Mouse (Mus musculus): ENCODE measurements around the gene Grk6. TPM values are rescaled to one million over a fixed set of nuclear protein-coding genes. Genes with fewer than 3 reads are reported as not detected.
A peak's percentile ranks its signal among the peaks of the same experiment; 100 is the strongest.

Gene Grk6
- polyA plus RNA-seq, 1 experiment, result 8.4 TPM

DNA sequence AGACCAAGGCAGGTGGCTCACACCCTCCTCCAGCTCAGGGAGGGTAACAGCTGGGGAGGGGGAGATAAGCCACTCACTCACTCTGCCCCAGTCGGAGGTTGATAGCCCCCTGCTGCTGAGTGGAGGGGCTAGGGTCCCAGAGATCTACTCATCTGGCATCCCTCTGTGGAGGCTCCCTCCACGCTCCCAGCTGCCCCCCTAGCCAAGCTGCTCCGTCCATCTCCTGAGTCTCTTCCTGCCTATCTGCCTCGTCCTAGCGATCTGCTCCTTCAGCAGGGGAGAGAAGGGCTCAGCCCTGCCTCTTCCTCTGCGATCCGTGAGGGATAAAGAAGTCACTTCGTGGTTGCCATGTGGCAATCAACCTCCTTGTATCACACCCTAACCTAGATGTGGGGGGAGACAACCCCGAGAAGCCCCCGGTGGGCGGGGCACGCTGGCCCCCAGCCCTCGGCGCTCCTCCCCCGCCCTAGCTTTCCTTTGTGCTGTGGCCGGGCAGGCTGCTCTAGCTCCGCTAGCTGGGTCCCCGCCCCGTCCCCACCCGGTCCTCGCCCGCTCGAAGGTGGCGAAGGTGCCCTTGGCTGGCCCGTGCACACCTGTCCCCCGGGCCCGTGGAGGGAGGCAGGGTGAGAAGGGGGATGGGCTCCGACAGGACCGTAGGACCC lies 42.2 kb downstream of the Grk6 start:
- H3K4me3 ChIP-seq (ENCODE audit: control insufficient read depth, low read depth, low read length), result peak overlapping the region; percentile 84
- H3K36me3 ChIP-seq (ENCODE audit: control insufficient read depth, insufficient read depth, low read length), result no peaks in the 10 kb centered on the region
- H3K27me3 ChIP-seq (ENCODE audit: control insufficient read depth, insufficient read depth, low read length), result no peaks in the 10 kb centered on the region; the same call in none of the 2 replicates
- peaks cover 38% of the 10 kb centered on the region for H3K4me1 ChIP-seq (ENCODE audit: control insufficient read depth, insufficient read depth, low read length)
- TF ChIP-seq POLR2A (IDR thresholded peaks at IDR 0.05; ENCODE audit: control insufficient read depth, low read depth, low read length), result 0 out of 2 replicates have a peak, but pooled peaks have one; percentile 12
- TF ChIP-seq CTCF (IDR thresholded peaks at IDR 0.05; ENCODE audit: control insufficient read depth, insufficient read depth, insufficient replicate concordance, low read depth, low read length), result no peak
- H3K27ac ChIP-seq (ENCODE audit: control insufficient read depth, insufficient read depth, low read depth, low read length), result no peak overlapping the region

DNA sequence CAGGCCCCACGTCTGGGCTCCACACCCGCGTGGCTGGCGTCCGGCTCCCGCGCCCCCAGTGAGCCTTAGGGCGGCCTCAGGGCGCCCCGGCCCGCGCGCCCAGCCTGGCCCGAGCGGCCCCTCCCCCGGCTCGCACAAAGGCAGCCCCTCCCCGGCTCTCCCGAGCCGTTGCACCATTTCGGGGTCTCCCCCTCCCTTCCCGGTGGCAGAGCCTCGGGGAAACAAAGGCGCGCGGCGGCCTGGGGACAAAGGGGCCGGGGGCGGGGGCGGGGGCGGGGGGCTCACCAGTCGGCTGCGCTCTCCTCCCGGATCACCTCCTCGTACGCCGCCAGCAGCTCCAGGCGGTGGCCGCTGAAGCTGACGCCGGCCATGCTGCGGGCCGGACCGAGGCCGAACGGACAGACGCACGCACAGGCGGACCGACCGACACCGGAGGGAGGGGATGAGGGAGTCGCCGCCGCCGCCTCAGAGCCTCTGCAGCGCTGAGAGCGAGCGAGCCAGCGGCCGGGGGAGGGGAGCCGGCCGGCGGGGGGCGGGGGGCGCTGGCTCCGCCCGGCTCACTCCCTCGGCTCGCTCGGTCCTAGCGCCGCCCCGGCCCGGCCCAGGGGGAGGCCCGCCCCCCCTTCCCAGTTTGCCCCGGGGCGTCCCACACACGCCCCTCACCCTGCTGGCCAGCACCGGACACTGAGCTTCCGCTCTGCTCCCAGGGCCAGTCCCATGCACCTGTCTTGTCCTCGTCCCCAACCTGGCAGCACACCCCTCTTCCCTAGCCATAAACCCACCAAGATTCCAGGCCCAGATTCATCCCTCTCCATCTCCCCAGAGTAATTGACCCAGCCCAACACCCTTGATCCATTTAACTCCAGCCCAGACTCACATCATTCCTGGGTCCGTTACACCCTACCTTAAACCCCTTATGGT lies 43.0 kb downstream of the Grk6 start, which contains the start of gene Dbn1:
Dbn1 (minus strand) TSS at position 534 of the 921 bp plus-strand sequence.
- Histone ChIP-seq H3K27ac (ENCODE audit: control insufficient read depth, insufficient read depth, low read depth, low read length) (no peak within 1 kb of the TSS), H3K27me3 (ENCODE audit: control insufficient read depth, insufficient read depth, low read length) (no peaks in the 10 kb centered on the region; the same call in none of the 2 replicates), H3K36me3 (ENCODE audit: control insufficient read depth, insufficient read depth, low read length) (no peaks in the 10 kb centered on the region), H3K4me3 (ENCODE audit: control insufficient read depth, low read depth, low read length) (peak within 1 kb of the TSS; percentile 84), H3K4me1 (ENCODE audit: control insufficient read depth, insufficient read depth, low read length) (peaks cover 37% of the 10 kb centered on the region)
- TF ChIP-seq POLR2A (IDR thresholded peaks at IDR 0.05; ENCODE audit: control insufficient read depth, low read depth, low read length) (no peak), CTCF (IDR thresholded peaks at IDR 0.05; ENCODE audit: control insufficient read depth, insufficient read depth, insufficient replicate concordance, low read depth, low read length) (no peak)

DNA sequence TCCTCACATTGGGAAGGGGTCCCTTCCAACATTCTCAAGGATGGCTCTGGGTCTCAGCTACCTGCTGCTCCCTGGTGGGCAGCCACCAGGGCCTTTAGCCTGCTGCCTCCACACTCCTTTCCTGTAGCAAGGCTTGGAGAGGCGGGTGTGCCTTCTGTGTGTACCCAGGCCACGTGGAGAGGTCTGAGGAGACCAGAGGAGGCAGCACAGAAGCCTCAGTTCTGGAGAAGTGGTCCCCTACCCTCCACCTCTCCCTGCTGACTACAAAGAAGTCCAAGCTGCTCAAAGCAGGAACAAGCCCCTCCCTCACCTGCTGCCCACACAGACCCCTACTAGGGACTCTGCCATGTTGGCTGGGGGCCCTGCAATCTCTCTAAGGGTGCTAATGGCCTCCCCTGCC lies 49.4 kb downstream of the Grk6 start:
- H3K4me1 ChIP-seq (ENCODE audit: control insufficient read depth, insufficient read depth, low read length), result peaks cover 16% of the 10 kb centered on the region
- H3K27me3 ChIP-seq (ENCODE audit: control insufficient read depth, insufficient read depth, low read length), result no peaks in the 10 kb centered on the region
- H3K27ac ChIP-seq (ENCODE audit: control insufficient read depth, insufficient read depth, low read depth, low read length), result no peak overlapping the region
- no peak overlapping the region for H3K4me3 ChIP-seq (ENCODE audit: control insufficient read depth, low read depth, low read length)
- no peak for TF ChIP-seq POLR2A (IDR thresholded peaks at IDR 0.05; ENCODE audit: control insufficient read depth, low read depth, low read length)
- no peak for TF ChIP-seq CTCF (IDR thresholded peaks at IDR 0.05; ENCODE audit: control insufficient read depth, insufficient read depth, insufficient replicate concordance, low read depth, low read length)
- H3K36me3 ChIP-seq (ENCODE audit: control insufficient read depth, insufficient read depth, low read length), result no peaks in the 10 kb centered on the region

- H3K27ac ChIP-seq (ENCODE audit: control insufficient read depth, insufficient read depth, low read depth, low read length), result no peak overlapping the region
- peaks cover 16% of the 10 kb centered on the region for H3K4me1 ChIP-seq (ENCODE audit: control insufficient read depth, insufficient read depth, low read length)
- H3K36me3 ChIP-seq (ENCODE audit: control insufficient read depth, insufficient read depth, low read length), result no peaks in the 10 kb centered on the region
- no peaks in the 10 kb centered on the region for H3K27me3 ChIP-seq (ENCODE audit: control insufficient read depth, insufficient read depth, low read length)
- H3K4me3 ChIP-seq (ENCODE audit: control insufficient read depth, low read depth, low read length), result no peak overlapping the region
- TF ChIP-seq CTCF (IDR thresholded peaks at IDR 0.05; ENCODE audit: control insufficient read depth, insufficient read depth, insufficient replicate concordance, low read depth, low read length) (no peak), POLR2A (IDR thresholded peaks at IDR 0.05; ENCODE audit: control insufficient read depth, low read depth, low read length) (no peak)
These were observed 50.2 kb downstream of the Grk6 start for GRCm38 (mm10) chr13:55494883-55495621.

DNA sequence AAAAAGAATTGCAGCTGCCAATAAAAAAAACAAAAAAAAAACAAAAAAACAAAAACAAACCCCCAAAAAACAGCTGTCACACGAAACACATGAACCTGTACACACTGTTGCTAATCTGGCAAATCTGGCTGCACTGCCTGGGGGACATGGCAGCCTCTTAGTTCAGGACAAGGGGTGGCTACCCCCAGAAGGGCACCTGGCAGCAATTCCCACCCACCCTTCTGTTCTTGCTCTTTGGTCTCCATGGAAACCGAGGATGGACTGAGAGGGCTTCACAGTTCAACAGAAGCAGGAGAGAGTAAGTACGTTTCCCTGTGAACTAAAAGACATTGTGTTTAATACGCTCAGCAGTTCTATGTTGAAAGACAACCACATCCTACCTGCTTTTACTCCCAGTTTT lies 50.8 kb downstream of the Grk6 start:
- no peak overlapping the region for H3K27ac ChIP-seq (ENCODE audit: control insufficient read depth, insufficient read depth, low read depth, low read length)
- TF ChIP-seq POLR2A (IDR thresholded peaks at IDR 0.05; ENCODE audit: control insufficient read depth, low read depth, low read length) (no peak), CTCF (IDR thresholded peaks at IDR 0.05; ENCODE audit: control insufficient read depth, insufficient read depth, insufficient replicate concordance, low read depth, low read length) (no peak)
- no peaks in the 10 kb centered on the region for H3K27me3 ChIP-seq (ENCODE audit: control insufficient read depth, insufficient read depth, low read length)
- no peaks in the 10 kb centered on the region for H3K36me3 ChIP-seq (ENCODE audit: control insufficient read depth, insufficient read depth, low read length)
- no peak overlapping the region; the same call in 1 of the 2 replicates for H3K4me3 ChIP-seq (ENCODE audit: control insufficient read depth, low read depth, low read length)
- H3K4me1 ChIP-seq (ENCODE audit: control insufficient read depth, insufficient read depth, low read length), result peaks cover 16% of the 10 kb centered on the region

GRCm38 (mm10) chr13:55496661-55497060 lies 51.8 kb downstream of the Grk6 start:
- no peak overlapping the region for H3K4me3 ChIP-seq (ENCODE audit: control insufficient read depth, low read depth, low read length)
- H3K4me1 ChIP-seq (ENCODE audit: control insufficient read depth, insufficient read depth, low read length), result peaks cover 16% of the 10 kb centered on the region
- H3K36me3 ChIP-seq (ENCODE audit: control insufficient read depth, insufficient read depth, low read length), result no peaks in the 10 kb centered on the region
- no peak for TF ChIP-seq CTCF (IDR thresholded peaks at IDR 0.05; ENCODE audit: control insufficient read depth, insufficient read depth, insufficient replicate concordance, low read depth, low read length)
- no peak for TF ChIP-seq POLR2A (IDR thresholded peaks at IDR 0.05; ENCODE audit: control insufficient read depth, low read depth, low read length)
- H3K27me3 ChIP-seq (ENCODE audit: control insufficient read depth, insufficient read depth, low read length), result no peaks in the 10 kb centered on the region
- no peak overlapping the region for H3K27ac ChIP-seq (ENCODE audit: control insufficient read depth, insufficient read depth, low read depth, low read length)

All from testis, adult 2 months (tissue).